Mouse (Mus musculus): ENCODE results near the gene Hoxb9. TPM values are rescaled to one million over a fixed set of nuclear protein-coding genes. Genes with fewer than 3 reads are reported as not detected.

Gene Hoxb9
- total RNA-seq, 1 experiment from 2014 or later = 0.30 TPM

DNA sequence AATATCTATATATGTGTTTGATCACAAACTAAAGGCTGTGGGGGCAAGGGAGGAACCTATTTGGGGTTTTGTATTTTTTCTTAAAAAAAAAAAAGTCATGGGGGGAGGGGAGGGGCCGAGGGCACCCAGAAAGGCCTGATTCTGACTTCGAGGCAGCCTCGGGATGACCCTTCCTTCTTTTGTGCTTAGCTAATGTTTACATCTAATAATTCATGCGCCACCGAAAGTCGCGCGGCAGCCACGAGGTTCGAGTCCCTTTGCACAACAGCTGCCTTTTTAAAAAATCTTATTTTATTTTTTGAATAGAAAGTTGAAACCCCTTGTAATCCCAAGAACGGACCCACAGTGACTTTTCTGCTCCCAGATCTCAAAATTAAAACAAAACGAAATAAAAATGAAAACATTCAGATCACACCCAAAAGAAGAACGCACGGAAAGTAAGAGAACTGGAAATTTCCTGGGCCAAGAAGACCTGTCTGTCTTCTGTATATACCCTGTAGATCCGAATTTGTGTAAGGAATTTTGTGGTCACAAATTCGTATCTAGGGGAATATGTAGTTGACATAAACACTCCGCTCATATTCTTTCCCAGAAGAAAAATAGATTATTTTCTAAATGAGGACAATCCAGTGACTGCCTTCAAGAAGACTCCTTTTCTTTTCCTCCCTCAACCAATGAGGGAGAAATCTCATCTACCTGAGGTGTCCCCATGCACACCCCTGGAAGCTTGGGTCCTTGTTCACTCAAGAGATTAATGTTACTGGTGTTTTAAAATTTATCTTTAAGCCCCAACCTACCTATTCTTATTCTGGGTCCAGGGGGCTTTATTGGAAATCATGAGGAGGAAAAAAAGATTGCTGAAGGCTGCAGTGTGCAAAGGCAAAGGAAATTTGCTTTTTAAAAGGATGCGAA is 45.7 kb downstream of the Hoxb9 start:
- no peak for ATAC-seq (replicated peaks in 1 of 2; ENCODE audit: insufficient read depth in 1 of 2, low FRiP score in 2 of 2, low TSS enrichment in 1 of 2, low read depth in 1 of 2, poor library complexity in 2 of 2, severe bottlenecking in 2 of 2)

DNA sequence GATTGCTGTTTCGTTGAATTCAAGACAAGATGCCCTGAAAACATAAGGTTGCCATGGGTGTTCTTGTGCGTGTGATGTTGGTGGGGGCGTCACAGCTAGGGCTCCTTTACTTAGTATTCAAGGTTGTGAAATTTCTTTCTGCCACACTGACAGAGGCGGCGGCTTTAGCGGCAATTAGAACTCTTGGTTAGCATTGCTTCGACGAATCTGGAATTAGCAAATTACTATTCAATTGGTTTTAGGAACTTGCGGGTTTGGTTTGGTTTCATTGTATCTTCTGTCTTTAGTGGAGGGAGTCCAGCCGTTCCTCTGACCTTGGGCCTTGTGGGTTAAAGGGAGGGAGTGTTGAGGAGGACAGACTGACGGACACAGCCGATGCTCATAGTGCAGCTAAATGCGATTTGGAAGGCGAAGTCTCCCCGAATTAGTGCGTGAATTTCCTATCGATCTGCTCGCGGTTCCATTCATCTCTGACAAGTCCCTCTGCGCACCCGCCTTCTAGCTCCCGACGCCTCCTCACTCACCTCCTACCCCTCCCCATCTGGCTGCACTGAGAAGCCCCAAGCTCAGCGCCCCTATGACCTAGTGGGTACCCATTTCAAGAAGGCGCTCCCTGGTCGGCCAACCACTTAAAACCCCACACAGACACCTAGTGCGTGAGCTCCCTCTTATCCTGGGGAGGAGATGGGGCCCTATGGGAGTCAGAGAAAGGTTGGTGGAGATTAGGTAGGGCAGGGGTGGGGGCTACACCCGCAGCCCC is 46.5 kb downstream of the Hoxb9 start, which contains the start of gene Hoxb4:
TSS of gene Hoxb4 (plus strand) at position 660 of the 760 bp plus-strand sequence.
- ATAC-seq (replicated peaks in 1 of 2; ENCODE audit: insufficient read depth in 1 of 2, low FRiP score in 2 of 2, low TSS enrichment in 1 of 2, low read depth in 1 of 2, poor library complexity in 2 of 2, severe bottlenecking in 2 of 2) = no peak

DNA sequence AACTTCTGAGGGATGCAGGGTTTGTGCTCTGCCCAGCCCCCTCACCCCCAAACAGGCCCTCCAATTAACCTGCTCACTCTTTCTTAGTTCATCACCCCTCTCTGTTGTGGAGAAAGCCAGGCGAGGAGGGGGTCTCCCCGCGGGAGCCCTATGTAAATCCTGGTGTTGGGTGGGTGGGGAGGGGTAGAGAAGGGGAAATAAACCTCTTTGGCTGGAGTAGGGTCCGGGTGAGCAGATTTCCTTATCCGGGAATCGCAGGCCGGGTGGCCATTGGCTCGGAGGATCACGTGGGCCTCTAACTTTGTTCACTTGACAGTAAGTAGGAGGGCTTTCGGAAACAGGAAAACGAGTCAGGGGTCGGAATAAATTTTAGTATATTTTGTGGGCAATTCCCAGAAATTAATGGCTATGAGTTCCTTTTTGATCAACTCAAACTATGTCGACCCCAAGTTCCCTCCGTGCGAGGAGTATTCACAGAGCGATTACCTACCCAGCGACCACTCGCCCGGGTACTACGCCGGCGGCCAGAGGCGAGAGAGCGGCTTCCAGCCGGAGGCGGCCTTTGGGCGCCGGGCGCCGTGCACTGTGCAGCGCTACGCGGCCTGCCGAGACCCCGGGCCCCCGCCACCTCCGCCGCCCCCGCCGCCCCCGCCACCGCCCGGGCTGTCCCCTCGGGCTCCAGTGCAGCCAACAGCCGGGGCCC is 47.3 kb downstream of the Hoxb9 start:
- peak; percentile 70 to 73; a peak in 3 of 4 replicates for ATAC-seq (replicated peaks in 1 of 2; ENCODE audit: insufficient read depth in 1 of 2, low FRiP score in 2 of 2, low TSS enrichment in 1 of 2, low read depth in 1 of 2, poor library complexity in 2 of 2, severe bottlenecking in 2 of 2)

DNA sequence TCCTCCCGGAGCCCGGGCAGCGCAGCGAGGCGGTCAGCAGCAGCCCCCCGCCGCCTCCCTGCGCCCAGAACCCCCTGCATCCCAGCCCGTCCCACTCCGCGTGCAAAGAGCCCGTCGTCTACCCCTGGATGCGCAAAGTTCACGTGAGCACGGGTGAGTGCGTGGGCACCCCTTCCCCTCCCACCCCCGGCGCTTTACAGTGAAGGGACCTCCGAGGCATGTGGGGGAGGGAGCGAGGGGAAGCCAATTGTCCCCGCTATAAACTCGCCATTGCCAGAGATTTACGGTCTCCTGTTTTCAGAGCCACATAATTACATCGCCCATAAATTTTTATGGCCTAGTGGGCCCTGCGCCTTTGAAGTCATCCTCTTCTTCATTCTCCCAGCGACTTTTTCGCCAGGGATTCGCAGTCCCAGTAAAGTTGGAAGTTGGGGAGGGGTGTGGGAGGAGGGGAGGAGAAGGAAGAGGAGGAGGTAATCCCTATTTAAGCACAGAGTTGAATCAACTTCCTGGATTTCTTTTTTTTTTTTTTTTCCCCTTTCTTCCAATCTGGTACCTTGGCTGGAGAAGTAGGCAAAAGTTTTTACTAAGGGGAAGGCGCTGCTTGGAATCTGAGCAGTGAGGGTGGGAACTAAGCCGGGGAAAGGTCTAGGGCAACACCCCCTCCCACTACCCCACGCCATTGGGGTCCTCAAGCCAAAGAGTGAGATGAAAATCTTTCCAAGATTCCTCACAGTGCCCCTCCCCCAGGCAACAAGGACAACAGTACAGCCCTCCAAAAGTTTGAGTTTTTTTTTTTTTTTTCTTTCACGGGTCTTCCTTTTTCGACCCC is 48.0 kb downstream of the Hoxb9 start:
- ATAC-seq (replicated peaks in 1 of 2; ENCODE audit: insufficient read depth in 1 of 2, low FRiP score in 2 of 2, low TSS enrichment in 1 of 2, low read depth in 1 of 2, poor library complexity in 2 of 2, severe bottlenecking in 2 of 2) = no peak

DNA sequence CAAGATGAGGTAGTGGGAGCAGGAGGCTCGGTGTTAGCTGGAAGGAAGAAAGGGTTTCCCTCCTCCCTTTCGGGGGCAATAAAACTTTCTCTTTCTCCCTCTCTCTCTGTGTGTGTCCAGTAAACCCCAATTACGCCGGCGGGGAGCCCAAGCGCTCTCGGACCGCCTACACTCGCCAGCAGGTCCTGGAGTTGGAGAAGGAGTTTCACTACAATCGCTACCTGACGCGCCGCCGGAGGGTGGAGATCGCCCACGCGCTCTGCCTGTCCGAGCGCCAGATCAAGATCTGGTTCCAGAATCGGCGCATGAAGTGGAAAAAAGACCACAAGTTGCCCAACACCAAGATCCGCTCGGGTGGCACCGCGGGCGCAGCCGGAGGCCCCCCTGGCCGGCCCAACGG is 48.7 kb downstream of the Hoxb9 start:
- ATAC-seq (replicated peaks in 1 of 2; ENCODE audit: insufficient read depth in 1 of 2, low FRiP score in 2 of 2, low TSS enrichment in 1 of 2, low read depth in 1 of 2, poor library complexity in 2 of 2, severe bottlenecking in 2 of 2) = peak; percentile 14 to 24; a peak in 1 of 4 replicates

DNA sequence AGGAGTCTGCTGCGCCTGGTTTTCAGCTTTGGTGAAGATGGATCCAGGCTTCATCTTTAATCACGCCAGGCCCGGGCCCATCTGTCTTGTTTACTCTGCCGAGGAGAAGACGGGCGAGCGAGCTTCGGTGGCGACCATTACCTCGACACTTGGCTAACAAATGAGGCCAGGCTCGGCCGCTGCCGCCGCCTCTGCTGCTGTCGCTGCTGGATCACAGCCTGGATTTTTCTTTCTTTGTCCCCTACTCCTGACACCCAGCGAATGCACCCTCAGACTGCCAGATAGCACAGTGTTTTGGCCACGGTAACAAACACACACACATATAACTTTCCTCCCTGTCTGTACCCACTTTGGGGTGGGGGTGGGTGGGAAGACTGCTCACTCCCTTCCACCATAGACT is 49.4 kb downstream of the Hoxb9 start:
- ATAC-seq (replicated peaks in 1 of 2; ENCODE audit: insufficient read depth in 1 of 2, low FRiP score in 2 of 2, low TSS enrichment in 1 of 2, low read depth in 1 of 2, poor library complexity in 2 of 2, severe bottlenecking in 2 of 2) = no peak

DNA sequence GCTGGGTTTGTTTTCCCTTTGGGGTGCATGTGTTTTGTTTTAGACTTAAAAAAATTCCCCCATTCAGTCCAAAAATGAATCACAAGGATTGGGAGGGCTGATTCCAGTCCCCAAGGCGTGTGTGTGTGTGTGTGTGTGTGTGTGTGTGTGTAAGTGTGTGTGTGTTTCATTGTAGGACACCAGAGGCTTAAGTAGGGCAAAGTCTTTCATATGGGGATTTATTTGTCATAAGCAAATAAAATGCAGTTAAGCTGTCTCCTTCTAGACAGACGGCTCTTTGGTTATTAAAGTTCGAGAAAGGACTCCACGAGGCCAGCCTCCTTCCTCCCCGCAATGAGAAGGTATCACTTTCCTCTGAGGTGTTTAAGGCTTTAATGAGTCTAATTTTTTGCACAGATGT is 50.6 kb downstream of the Hoxb9 start:
- no peak for ATAC-seq (replicated peaks in 1 of 2; ENCODE audit: insufficient read depth in 1 of 2, low FRiP score in 2 of 2, low TSS enrichment in 1 of 2, low read depth in 1 of 2, poor library complexity in 2 of 2, severe bottlenecking in 2 of 2)

DNA sequence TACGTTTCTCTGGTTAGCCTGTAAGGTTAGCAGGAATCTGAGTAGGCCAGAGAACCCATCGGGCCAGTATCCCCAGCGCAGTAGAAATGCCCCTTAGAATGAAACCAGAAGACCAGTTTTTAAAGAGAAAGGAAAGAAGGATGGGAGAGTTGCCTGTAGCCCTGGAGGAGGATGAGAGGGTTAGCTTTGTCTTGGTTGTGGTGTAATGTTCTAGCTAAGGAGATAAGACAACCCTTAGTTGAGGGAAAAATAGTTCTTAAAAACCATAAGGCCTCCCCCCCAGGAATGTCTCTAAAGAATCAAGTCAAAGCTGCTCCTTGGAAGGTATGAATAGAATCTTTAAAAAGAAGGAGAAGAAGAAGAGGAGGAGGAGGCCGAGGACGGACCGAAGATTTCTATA is 51.5 kb downstream of the Hoxb9 start:
- no peak for ATAC-seq (replicated peaks in 1 of 2; ENCODE audit: insufficient read depth in 1 of 2, low FRiP score in 2 of 2, low TSS enrichment in 1 of 2, low read depth in 1 of 2, poor library complexity in 2 of 2, severe bottlenecking in 2 of 2)

DNA sequence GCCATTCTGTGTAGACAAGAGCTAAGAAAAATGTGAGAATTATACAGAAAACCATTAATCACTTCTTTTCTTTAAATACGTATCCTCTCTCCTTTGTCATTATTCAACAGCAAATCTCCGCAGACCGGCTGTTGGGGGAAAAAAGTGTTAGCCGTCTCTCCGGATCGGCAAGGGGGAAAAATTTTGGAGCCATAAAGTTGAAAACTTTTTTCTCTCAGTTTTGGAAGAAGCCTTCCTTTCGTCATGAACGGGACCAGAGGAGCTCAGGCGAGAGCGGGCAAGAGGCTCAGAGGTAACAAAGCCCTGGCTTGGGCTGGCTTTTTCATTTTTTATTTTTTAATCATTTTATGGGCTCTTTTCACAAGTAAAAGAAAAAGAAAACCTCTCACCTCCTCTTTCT is 51.9 kb downstream of the Hoxb9 start, which contains the start of gene Hoxb3:
TSS of gene Hoxb3 (plus strand) at position 173 of the 400 bp plus-strand sequence.
- no peak for ATAC-seq (replicated peaks in 1 of 2; ENCODE audit: insufficient read depth in 1 of 2, low FRiP score in 2 of 2, low TSS enrichment in 1 of 2, low read depth in 1 of 2, poor library complexity in 2 of 2, severe bottlenecking in 2 of 2)

DNA sequence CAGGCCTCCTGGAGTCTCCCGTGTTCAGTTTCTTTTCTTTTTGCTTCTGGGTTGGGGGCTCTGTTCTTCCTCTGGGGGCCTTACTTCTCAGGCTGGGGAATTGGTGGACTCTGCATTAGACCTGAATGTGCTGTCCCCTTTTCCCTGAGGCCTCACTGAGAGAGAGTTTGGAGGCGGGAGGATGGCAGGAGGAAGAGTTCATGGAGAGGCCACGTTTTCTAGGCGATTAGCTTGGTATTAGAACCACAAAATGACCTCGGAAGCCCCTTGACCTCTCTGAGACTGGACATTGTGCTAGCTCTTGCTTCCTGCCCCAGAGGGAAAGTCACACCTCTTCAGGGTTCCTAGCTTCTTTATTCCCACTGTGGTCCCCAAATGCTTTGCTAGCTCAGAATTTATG is 52.9 kb downstream of the Hoxb9 start:
- no peak for ATAC-seq (replicated peaks in 1 of 2; ENCODE audit: insufficient read depth in 1 of 2, low FRiP score in 2 of 2, low TSS enrichment in 1 of 2, low read depth in 1 of 2, poor library complexity in 2 of 2, severe bottlenecking in 2 of 2)

DNA sequence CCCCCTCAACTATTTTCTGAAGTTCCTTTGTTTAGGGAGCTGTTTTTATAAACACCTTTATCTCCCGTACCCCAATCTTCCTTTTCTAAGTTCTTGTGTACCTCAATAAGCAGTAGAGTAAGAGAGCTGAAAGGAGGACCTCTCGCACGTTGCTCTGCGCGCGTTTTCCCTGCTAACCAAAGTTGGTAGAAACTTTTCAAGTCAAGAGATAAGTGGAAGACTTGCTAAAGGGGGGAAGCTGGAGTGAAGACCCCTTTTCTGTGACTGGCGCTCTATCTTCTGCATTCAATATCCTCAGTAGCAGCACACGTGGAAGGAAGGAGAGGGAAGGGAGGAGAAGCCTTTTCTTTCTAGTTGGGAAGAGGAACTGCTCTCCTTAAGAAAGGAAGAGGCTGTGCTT is 53.7 kb downstream of the Hoxb9 start:
- no peak for ATAC-seq (replicated peaks in 1 of 2; ENCODE audit: insufficient read depth in 1 of 2, low FRiP score in 2 of 2, low TSS enrichment in 1 of 2, low read depth in 1 of 2, poor library complexity in 2 of 2, severe bottlenecking in 2 of 2)

DNA sequence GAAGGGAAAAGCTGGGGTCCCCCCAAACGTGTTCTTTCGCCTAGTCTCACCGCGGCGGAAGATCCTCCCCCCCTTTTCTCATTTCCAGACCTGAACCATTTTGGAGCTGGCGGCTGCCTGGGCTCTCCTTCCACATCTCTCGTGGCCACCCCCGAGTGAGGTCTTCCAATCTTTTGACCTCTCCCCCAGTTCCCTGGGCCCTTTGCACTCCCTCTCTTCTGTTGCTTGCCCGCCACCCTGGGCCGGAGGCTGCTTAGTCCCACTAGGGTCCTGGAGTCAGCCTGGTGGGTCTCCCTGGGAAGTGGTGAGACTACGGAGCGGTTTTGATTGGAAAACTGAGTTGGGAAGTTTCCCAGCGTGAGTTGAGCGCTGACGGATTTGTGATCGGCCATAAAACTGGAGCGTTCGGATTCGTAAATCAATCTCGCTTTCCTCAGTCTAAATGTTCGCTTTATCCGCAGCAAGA is 54.5 kb downstream of the Hoxb9 start:
- no peak for ATAC-seq (replicated peaks in 1 of 2; ENCODE audit: insufficient read depth in 1 of 2, low FRiP score in 2 of 2, low TSS enrichment in 1 of 2, low read depth in 1 of 2, poor library complexity in 2 of 2, severe bottlenecking in 2 of 2)

Other genes with a start within 250 kb of the Hoxb9 start
- not detected in 2 replicates for gene Gip, start 246.9 kb upstream of the Hoxb9 start, total RNA-seq (2017)
- 38.0 and 41.3 TPM in 2 replicates for gene Snf8, start 236.6 kb upstream of the Hoxb9 start, total RNA-seq (2017)
- 19.2 and 19.9 TPM in 2 replicates for gene Ube2z, start 206.1 kb upstream of the Hoxb9 start, total RNA-seq (2017)
- 23.8 and 56.9 TPM in 2 replicates for gene Atp5g1, start 195.8 kb upstream of the Hoxb9 start, total RNA-seq (2017)
- not detected in 2 replicates for gene Calcoco2, start 159.5 kb upstream of the Hoxb9 start, total RNA-seq (2017)
- gene Ttll6, start 137.7 kb upstream of the Hoxb9 start, total RNA-seq (2017) = not detected in 2 replicates
- gene Hoxb13, start 77.1 kb upstream of the Hoxb9 start, total RNA-seq (2017) = not detected in 2 replicates
- gene Hoxb8, start 10.4 kb downstream of the Hoxb9 start, total RNA-seq (2017) = not detected in 2 replicates
- not detected in 2 replicates for gene Hoxb7, start 15.2 kb downstream of the Hoxb9 start, total RNA-seq (2017)
- gene Hoxb6, start 21.0 kb downstream of the Hoxb9 start, total RNA-seq (2017) = 0.38 and 1.2 TPM in 2 replicates
- 0.25 and 1.3 TPM in 2 replicates for gene Hoxb5, start 31.9 kb downstream of the Hoxb9 start, total RNA-seq (2017)
- gene Hoxb4, start 46.8 kb downstream of the Hoxb9 start, total RNA-seq (2017) = 2.4 and 4.0 TPM in 2 replicates
- 4.4 and 9.4 TPM in 2 replicates for gene Hoxb3, start 51.9 kb downstream of the Hoxb9 start, total RNA-seq (2017)
- 1.8 and 2.1 TPM in 2 replicates for gene Hoxb2, start 79.1 kb downstream of the Hoxb9 start, total RNA-seq (2017)
- gene Hoxb1, start 94.3 kb downstream of the Hoxb9 start, total RNA-seq (2017) = not detected in 2 replicates
- 2.4 and 3.6 TPM in 2 replicates for gene Skap1, start 193.1 kb downstream of the Hoxb9 start, total RNA-seq (2017)

Measured in hematopoietic stem cell, adult 5-6 weeks (primary cell).